Mouse (Mus musculus): Measurements from ENCODE around the gene Rpl18.

Rpl18 gene

GRCm38 (mm10) chr7:45700301-45701015 is 14.8 kb upstream of the Rpl18 start:
- no peak for DNase-seq (ENCODE audit: low read depth)

GRCm38 (mm10) chr7:45701072-45701471 is 14.2 kb upstream of the Rpl18 start:
- DNase-seq (ENCODE audit: low read depth), result no peak

- DNase-seq (ENCODE audit: low read depth), result no peak
These were observed 13.7 kb upstream of the Rpl18 start for GRCm38 (mm10) chr7:45701607-45702006.

GRCm38 (mm10) chr7:45702316-45702715 is 12.9 kb upstream of the Rpl18 start:
- DNase-seq (ENCODE audit: low read depth), result no peak

DNA sequence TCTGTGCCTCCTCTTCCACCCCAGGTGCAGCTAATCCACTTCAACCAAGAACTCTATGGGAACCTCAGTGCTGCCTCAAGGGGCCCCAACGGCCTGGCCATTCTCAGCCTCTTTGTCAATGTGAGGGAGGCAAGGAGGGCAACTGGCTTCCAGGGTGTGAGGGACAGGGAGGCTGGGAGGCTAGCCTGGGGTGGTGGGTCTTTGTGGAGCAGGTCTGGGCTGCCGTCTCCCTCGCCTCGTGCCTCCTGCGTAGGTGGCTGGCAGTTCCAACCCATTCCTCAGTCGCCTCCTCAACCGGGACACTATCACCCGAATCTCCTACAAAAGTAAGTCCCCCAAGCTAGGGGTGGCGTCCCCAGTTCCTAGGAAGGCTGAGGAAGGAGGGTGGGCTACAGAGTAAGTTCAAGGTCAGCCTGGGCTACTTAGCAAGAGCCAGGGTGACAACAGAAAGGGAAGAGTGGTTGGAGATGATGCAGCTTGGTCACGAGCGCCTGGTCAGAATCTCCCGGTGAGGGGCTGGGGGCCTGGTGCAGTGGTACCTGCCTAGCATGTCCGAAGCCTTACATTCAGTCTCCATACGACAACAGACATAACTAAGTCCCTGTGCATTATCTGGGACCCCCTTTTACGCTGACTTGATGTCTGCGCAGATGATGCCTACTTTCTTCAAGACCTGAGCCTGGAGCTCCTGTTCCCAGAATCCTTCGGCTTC is 12.3 kb upstream of the Rpl18 start:
- no peak for DNase-seq (ENCODE audit: low read depth)

- no peak for DNase-seq (ENCODE audit: low read depth)
These were observed 11.7 kb upstream of the Rpl18 start for GRCm38 (mm10) chr7:45703521-45704033.

DNA sequence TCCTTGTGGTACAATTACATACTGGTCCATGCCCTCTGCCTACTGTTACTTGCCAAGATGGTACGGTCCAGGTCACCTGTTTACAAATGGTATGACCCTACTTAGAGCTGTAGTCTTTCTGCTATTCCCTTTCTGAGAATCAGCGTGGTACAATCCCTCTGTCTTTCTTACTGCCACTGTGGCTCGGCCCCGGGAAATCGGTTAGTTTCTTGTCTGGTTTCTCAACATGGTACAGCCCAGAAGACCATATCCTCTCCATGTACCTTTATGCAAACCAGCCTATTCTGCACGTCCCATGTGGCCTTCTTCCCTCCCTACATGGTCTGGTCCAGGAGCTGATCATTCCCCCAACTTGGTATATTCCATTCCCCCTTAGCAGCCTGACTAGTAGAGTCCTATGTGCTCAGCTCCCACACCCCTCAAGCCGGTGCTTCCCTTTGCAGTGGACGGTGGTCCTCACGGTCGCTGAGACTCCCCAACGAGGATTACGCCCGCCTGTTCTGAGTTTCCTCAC is 11.2 kb upstream of the Rpl18 start:
- no peak for DNase-seq (ENCODE audit: low read depth)

DNA sequence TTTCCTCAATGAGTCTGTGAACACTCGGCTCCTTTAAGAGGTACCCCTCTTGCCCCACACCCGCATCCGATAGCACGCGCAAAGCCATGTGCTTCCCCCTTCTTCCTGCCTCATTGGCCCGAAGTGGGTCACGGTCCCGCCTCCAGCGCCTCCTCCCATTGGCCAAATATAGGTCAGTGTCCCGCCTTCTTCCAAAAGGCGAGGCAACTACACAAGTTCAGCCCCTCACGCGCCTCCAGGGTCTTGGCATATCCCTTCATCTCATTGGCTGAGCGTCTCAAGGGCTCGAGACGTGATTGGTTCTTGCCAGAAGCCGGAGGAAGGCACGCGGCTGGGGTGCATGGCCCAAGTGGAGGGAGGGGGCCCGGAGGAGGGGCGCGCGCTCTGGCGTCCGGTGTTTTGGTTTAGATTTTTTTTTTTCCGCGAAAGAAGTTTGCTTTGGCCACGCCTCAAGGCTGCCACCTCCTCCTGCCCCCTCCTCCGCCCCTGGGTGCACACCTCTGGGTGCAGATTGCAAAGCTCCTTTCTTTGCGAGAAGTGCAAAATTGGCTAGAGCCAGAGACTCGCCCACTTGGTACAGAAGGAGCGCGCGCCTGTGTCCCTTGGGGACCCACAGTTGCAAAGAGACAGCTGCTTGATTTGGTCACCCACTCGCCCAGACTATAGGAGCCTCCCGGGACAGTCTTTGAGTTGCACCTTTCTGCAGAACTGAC is 10.4 kb upstream of the Rpl18 start, which contains the start of gene Dbp:
Gene Dbp (plus strand): TSS at position 359 of the 713 bp plus-strand sequence.
- DNase-seq (ENCODE audit: low read depth), result peak; percentile 100

GRCm38 (mm10) chr7:45705443-45705864 is 9.8 kb upstream of the Rpl18 start:
- DNase-seq (ENCODE audit: low read depth), result no peak

GRCm38 (mm10) chr7:45705873-45706281 is 9.4 kb upstream of the Rpl18 start:
- no peak for DNase-seq (ENCODE audit: low read depth)

DNA sequence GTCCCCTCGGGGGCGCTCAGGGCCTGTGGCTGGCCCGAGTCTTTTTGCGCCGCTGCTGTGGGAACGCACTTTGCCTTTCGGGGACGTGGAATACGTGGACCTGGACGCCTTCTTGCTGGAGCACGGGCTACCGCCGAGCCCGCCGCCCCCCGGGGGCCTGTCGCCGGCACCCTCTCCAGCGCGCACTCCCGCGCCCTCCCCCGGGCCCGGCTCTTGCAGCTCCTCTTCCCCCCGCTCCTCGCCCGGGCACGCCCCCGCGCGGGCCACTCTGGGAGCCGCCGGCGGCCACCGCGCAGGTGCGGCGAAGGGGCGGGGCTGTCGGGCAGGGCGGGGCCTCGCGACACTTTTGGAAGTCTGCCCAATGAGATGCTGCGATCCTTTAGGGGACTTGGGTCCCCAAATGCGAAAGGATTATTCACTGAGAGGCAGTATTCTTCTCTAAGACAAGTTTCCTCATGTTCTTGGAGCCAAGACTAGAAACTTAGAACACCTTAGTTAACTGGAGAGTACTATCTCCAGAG is 8.5 kb upstream of the Rpl18 start:
- DNase-seq (ENCODE audit: low read depth), result no peak

DNA sequence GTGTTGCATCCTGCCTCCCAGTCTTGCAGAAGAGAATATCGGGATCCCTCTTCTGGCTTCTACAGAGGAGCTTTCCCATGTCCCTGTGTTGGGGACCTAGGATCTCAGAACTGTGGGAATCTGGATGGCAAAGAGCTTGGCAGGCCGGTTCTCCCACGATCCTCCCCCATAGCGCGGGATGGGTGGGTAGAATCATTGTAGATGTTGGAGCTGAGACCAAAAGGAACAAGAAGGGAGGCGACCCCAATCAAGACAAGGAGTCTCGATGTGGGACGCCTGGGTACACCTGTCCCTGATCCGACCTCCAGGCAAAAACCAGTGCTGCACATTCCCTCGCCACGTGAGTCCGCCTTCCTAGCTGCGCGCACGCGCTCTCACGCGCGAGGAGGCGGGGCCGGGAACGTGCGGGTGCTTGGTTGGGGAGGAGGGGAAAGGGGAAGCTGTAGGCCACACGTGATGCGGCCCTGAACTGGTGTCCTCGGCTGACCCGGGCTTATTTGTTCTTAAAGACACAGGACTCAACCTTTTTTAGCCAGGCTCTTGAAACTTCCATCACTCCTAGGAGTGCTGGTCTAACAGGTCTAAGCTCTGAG is 7.8 kb upstream of the Rpl18 start:
- peak; percentile 91 for DNase-seq (ENCODE audit: low read depth)

GRCm38 (mm10) chr7:45708221-45708761 is 7.0 kb upstream of the Rpl18 start:
- no peak for DNase-seq (ENCODE audit: low read depth)

- DNase-seq (ENCODE audit: low read depth), result no peak
These were observed 6.2 kb upstream of the Rpl18 start for GRCm38 (mm10) chr7:45709036-45709435.

- no peak for DNase-seq (ENCODE audit: low read depth)
These were observed 5.4 kb upstream of the Rpl18 start for GRCm38 (mm10) chr7:45709677-45710355.

DNA sequence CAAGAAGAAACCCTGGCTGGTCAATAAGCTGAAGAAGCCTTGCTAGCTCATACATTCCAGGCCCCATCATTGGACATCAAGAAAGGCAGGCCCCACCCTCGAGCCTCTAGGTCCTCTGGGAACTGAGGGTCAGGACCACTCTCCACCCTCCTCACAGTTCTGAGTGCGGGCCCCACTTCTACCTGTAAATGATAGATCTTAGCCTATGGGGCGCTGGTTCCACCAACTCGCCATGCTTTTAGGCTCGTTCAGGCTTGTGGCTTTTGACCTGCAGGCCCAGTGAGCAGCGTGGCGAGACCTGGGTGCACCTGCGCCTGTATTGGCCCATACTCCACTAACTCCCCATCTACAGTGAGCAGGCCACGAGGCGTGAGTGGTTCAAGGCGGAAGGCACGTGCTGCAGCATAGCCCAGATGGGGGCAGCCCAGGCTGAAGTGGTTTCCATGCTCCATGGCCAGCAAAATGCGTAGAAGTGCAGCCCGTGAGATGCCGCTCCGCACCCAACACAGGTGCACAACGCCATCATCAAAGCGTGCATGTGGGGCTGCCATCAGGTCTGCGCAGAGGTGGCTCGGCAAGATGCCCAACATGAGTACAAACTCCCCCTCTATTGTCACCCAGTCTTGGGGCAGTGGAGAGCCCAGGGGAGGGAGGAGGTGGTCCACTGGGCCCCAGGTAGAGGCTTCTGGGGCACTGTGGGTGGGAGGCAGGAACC is 4.6 kb upstream of the Rpl18 start:
- DNase-seq (ENCODE audit: low read depth), result no peak

DNA sequence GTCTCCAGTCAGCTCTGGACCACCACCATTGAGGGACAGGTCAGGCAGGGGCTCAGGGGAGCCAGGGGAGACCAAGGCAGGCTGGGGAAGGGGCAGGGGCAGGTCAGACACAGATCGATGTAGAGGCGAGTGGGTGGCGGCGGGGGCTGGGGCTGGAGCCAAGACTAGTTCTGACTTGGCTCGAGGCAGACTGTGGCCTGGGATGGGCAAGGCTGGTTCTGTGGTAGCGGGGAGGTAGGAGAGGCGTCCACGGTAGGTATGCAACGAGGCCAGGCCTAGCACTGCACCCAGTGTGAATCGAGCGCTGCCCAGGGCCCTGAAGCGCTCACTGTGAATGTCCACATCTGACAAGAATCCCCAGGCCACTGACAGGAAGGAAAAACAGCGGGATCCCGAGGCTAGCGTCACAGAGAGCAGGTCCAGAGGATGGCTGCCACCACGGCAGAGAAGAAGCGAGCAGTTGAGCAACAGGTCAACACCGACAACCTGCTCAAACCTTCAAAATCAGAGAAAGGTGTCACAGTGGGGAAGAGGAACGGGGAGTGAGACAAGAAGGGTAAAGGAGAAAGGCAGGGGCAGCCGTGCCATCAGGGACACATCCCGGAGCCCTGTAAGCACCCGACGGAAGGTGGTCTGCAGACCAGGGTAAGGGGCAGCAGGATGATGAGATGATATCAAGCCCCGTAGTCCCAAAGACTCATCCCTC is 3.8 kb upstream of the Rpl18 start:
- DNase-seq (ENCODE audit: low read depth), result no peak

- no peak for DNase-seq (ENCODE audit: low read depth)
These were observed 3.1 kb upstream of the Rpl18 start for GRCm38 (mm10) chr7:45712022-45712757.

DNA sequence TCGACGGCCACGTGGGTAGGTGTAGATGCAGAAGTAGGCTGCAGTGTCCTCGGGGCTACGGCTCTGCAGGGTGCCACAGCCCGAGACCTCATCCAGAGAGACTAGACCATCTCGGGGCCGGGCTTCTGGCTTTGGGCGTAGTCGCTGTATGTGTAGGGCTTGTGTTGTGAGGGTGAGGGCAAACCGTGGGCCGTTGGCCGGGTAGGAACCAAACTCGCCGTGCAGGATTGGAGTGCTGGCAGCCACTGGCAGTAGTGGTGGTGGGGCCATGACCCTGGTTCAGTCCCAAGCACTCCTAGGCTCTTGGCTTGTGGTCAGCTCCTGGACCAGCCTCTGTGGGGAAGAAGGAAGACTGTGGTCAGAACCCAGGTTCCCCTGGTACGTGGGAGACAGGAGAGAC is 1.9 kb upstream of the Rpl18 start:
- no peak for DNase-seq (ENCODE audit: low read depth)

All from fibroblast of lung, adult 2 months (primary cell).